Mouse (Mus musculus) hindbrain, embryonic 13.5 days (tissue): ENCODE measurements around the gene Tmem212. TPM values are rescaled to one million over a fixed set of nuclear protein-coding genes. Genes with fewer than 3 reads are reported as not detected.
A peak's percentile ranks its signal among the peaks of the same experiment; 100 is the strongest.

Experiments
- ATAC-seq: fragments of 200-750 bp; cut with Nextera tagmentation; 2 replicates; pipeline ENCODE4 v1.8.0; 2017; ENCODE audit warnings: moderate TSS enrichment; ENCODE audit not compliant: low FRiP score
- H3K27ac ChIP-seq: fragments of 300-500 bp; sonication (generic); 2 replicates; pipeline ENCODE4 v1.5.1; 2015; ENCODE audit warnings: inconsistent platforms, mild to moderate bottlenecking, moderate library complexity
- H3K27me3 ChIP-seq: fragments of 300-500 bp; sonication (generic); 2 replicates; pipeline ENCODE4 v1.6.1; 2015; ENCODE audit warnings: mild to moderate bottlenecking, inconsistent platforms
- H3K36me3 ChIP-seq: fragments of 300-500 bp; sonication (generic); 2 replicates; pipeline ENCODE4 v1.6.1; 2015; ENCODE audit warnings: mild to moderate bottlenecking, inconsistent platforms
- H3K4me1 ChIP-seq: fragments of 300-500 bp; sonication (generic); replicated peaks from 2 replicates; pipeline ENCODE4 v1.6.1; 2015; ENCODE audit warnings: inconsistent platforms
- H3K4me2 ChIP-seq: fragments of 300-500 bp; sonication (generic); 2 replicates; pipeline ENCODE4 v1.6.1; 2015; ENCODE audit warnings: inconsistent platforms, mild to moderate bottlenecking, moderate library complexity
- H3K4me3 ChIP-seq: fragments of 300-500 bp; sonication (generic); 2 replicates; pipeline ENCODE4 v1.5.1; 2015; ENCODE audit warnings: mild to moderate bottlenecking, inconsistent platforms
- H3K9ac ChIP-seq: fragments of 300-500 bp; sonication (generic); 2 replicates; pipeline ENCODE4 v1.6.1; 2015; ENCODE audit warnings: mild to moderate bottlenecking, inconsistent platforms
- H3K9me3 ChIP-seq: fragments of 300-500 bp; sonication (generic); 2 replicates; pipeline ENCODE4 v1.6.1; 2016; ENCODE audit warnings: inconsistent platforms
- WGBS: fragments of 180-500 bp; shearing (Covaris S2); methylation state at CpG from one replicate; pipeline ENCODE4 v1.1.7; 2015; 5-methylcytosine and 5-hydroxymethylcytosine counted together
- polyA plus RNA-seq: library from polyadenylated mRNA; unstranded; fragments of >200 nt; fragmentation: Nextera tagmentation; extraction: Ambion mirVana; gene quantifications from 2 replicates; pipeline ENCODE4 v1.2.1, GENCODE M21; 2015

Gene Tmem212
- polyA plus RNA-seq, 1 experiment from 2014 or later, result not detected

DNA sequence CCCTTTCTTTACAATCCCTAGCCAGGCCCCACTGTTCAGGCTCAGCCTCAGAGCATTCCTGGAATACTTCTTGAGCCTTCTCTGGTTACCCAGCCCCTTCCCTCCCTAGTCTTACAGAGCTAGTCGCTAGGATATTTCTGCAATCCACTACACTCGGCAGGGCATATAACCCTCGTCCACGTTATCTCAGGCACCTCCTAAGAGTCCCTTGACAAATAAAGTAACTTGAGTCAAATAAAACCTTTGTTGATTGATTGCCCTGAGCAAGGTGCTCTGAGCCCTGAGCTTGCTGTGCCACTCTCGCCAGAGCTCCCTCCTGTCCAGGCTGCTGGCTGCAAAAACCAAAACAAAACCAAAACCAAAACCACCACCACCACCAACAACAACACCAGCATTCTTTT lies 37.0 kb downstream of the Tmem212 start:
- WGBS, result 4% methylated on average over 5 of the region's 5 CpGs
- peak overlapping the region; percentile 62 for H3K27ac ChIP-seq
- no peaks in the 10 kb centered on the region for H3K27me3 ChIP-seq
- no peaks in the 10 kb centered on the region for H3K36me3 ChIP-seq
- H3K4me1 ChIP-seq, result peaks cover 34% of the 10 kb centered on the region
- no peak overlapping the region for H3K4me3 ChIP-seq
- no peak overlapping the region for H3K9ac ChIP-seq
- H3K4me2 ChIP-seq, result no peak overlapping the region
- H3K9me3 ChIP-seq, result no peaks in the 10 kb centered on the region
- no peak for ATAC-seq

DNA sequence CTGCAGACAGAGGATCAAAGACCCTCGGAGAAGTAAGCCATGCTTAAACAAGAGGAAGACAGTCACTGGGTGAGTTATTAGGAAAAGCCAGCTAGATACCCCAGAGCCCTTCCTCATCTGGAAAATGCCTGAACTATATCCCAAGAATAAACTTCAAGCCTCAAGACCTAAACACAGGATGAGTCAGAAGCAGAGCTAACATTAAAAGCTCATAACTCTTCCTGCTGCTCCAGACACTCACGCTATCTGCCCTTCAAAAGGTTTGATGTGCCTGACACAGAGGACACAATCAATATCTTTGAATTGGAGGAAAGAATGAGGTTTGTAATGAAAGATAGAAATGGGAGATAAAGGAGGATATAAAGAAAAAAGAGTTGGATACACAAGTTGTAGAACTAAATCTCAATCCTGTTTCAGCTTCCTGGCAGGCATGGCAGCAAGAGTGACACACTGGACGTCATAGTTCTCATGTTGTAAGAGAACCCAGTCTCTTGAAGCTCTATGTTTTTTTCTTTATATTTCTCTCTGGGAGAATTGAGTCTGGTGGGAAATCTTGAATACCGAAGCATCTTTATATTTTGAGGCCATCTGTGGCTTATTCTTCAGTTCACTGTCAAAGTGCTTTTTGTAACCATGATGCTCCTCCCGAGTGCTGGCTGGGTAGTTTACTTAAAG lies 37.6 kb downstream of the Tmem212 start:
- Histone ChIP-seq H3K36me3 (no peaks in the 10 kb centered on the region), H3K4me3 (no peak overlapping the region), H3K27ac (no peak overlapping the region), H3K4me2 (no peak overlapping the region), H3K27me3 (no peaks in the 10 kb centered on the region), H3K9ac (no peak overlapping the region), H3K9me3 (no peaks in the 10 kb centered on the region), H3K4me1 (peaks cover 29% of the 10 kb centered on the region)
- no peak for ATAC-seq
- WGBS, result 34% methylated on average over 5 of the region's 5 CpGs

DNA sequence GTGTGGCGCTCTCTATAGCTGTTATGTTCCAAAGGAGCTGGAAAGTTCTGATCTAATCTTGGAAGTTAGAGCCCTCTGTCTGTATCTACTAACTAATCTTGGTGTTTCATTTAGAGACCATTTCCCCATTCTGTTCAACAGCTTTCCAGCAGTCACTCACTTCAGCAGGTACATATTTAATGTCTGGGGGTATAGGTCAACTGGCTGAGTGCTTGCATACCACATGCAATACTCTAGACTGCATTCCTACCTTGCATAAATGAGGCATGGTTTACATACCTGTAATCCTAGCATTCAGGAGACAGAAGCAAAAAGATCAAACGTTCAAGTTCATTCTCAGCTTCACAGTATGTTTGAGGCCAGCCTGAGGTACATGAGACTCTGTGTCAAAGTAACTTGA lies 39.9 kb downstream of the Tmem212 start:
- no peak overlapping the region for H3K27ac ChIP-seq
- H3K4me1 ChIP-seq, result peaks cover 7% of the 10 kb centered on the region; the same call in 1 of the 2 replicates
- H3K27me3 ChIP-seq, result no peaks in the 10 kb centered on the region
- H3K4me2 ChIP-seq, result no peak overlapping the region
- ATAC-seq, result no peak
- H3K4me3 ChIP-seq, result no peak overlapping the region
- H3K36me3 ChIP-seq, result no peaks in the 10 kb centered on the region
- no peaks in the 10 kb centered on the region for H3K9me3 ChIP-seq
- no peak overlapping the region for H3K9ac ChIP-seq
- WGBS, result 94% methylated on average over 2 of the region's 2 CpGs

DNA sequence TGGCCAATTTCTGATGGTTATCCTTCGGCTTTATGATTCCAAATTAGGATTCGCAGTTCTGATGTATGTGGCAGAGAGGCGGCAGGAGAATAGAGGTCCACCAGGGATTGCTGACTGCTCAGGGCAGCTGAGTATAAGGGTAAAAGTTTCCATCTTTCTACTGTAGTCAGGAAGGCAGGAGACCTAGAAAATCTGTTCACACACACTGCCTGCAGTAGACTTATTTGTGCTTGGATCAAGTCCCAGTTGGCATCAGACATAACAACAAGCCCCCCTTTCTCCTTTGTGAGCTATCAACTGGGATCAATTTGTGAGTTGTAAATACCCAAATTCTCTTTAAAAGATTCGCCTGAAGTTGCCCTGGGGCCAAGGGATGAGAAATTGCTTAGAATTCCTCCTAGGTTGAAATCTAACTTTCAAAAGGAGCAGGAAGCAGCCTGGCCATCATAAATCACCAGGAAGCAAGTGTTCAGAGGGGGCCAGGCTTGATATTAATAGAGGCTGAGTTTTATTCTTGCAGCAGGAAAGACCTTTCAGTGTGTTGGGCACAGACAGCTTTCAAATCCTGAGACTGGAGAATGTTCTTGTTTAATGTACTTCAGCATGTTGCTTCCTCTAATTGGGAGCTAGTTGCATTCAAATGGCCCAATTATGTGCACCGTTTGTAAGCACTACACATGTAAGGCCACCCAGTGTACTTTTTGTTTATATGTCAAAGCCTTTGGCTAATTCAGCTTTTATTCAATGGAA lies 41.6 kb downstream of the Tmem212 start:
- H3K27ac ChIP-seq, result no peak overlapping the region
- no peaks in the 10 kb centered on the region for H3K9me3 ChIP-seq
- H3K4me2 ChIP-seq, result no peak overlapping the region
- H3K9ac ChIP-seq, result no peak overlapping the region
- H3K4me3 ChIP-seq, result no peak overlapping the region
- H3K4me1 ChIP-seq, result peaks cover 7% of the 10 kb centered on the region; the same call in 1 of the 2 replicates
- H3K36me3 ChIP-seq, result no peaks in the 10 kb centered on the region
- H3K27me3 ChIP-seq, result no peaks in the 10 kb centered on the region
- ATAC-seq, result no peak
- WGBS, result 76% methylated on average over 5 of the region's 5 CpGs

DNA sequence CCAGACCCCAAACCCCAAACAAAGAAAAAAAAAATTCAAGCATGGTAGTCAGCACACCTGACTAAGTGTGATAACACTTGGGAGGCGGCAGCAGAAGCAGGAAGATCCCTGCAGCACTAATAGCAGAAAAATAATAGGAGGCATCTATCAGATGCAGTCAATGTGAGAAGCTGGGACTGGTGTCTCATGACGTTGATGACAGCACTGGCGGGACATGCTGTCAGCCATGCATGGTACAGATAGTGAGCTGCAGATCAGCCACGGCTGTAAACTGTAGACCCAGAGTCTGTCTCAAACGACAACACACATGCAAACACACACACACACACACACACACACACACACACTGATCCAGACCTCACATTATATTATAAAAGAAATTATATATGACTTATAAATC lies 52.9 kb downstream of the Tmem212 start:
- H3K4me2 ChIP-seq, result no peak overlapping the region
- no peaks in the 10 kb centered on the region for H3K4me1 ChIP-seq
- no peak overlapping the region for H3K27ac ChIP-seq
- H3K27me3 ChIP-seq, result no peaks in the 10 kb centered on the region
- H3K4me3 ChIP-seq, result no peak overlapping the region
- no peaks in the 10 kb centered on the region for H3K36me3 ChIP-seq
- 93% methylated on average over 5 of the region's 5 CpGs for WGBS
- H3K9me3 ChIP-seq, result no peaks in the 10 kb centered on the region; the same call in 1 of the 2 replicates
- H3K9ac ChIP-seq, result no peak overlapping the region
- no peak for ATAC-seq

DNA sequence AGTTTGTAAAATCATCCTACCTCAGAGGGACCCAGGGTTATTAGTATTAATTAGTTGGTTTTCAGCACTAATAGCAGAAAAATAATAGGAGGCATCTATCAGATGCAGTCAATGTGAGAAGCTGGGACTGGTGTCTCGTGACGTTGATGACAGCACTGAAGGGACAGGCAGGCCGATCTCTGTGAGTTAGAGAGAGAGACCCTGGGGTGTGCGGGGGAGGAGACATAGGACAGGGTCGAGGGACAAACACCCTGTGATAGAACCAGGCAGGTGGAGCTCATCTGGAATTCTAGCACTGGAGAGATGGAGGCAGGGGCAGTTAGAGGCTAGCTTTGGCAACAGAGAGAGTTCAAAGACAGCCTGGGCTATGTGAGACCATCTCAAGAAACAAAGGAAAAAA lies 53.3 kb downstream of the Tmem212 start:
- no peaks in the 10 kb centered on the region for H3K27me3 ChIP-seq
- WGBS, result 61% methylated on average over 5 of the region's 5 CpGs

DNA sequence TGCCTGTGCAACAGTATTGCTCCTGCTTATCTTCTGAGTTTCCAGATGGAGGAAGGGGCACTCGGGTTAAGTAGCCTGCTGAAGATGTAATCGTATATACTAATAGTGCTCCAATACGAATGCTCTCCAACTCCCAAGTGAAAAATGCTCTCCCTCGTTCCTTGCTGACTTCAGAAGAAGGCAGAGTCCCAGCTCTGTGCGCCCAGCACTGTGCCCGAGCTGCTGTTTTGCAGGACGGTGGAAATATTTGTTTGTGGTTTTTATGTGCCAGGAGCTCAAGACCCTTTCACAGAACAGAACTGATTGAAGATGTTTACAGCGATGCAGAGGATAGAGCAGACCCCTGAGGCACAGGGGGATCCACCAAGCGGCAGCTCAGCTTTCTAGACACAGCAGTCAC lies 55.9 kb downstream of the Tmem212 start:
- no peak overlapping the region for H3K9ac ChIP-seq

More for the DNA sequence above, 53.3 kb downstream of the Tmem212 start:
- Histone ChIP-seq H3K36me3 (no peaks in the 10 kb centered on the region), H3K9ac (no peak overlapping the region), H3K4me3 (no peak overlapping the region), H3K4me1 (no peaks in the 10 kb centered on the region), H3K4me2 (no peak overlapping the region), H3K27ac (no peak overlapping the region), H3K9me3 (no peaks in the 10 kb centered on the region; the same call in 1 of the 2 replicates)
- ATAC-seq, result no peak

DNA sequence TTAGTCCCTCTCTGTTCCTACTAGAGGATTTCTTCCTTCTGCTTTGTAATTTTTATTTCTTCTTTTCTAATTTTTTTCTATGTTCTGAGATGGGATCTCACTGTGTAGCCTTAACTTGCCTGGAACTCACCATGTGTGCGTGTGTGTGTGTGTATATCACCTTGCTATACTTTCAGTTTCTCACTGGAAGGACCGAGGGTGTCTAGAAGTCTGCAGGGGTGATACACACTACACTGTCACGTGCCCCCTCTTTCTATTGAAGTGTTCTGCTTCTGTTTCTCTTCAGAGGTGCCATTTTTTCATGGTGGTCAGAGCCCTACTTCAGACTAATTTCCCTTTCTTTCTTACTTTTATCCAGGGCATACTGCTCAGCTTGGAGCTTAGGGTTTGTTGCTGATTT lies 56.4 kb downstream of the Tmem212 start:
- WGBS, result 82% methylated on average over 3 of the region's 3 CpGs
- H3K4me1 ChIP-seq, result no peaks in the 10 kb centered on the region
- H3K9me3 ChIP-seq, result no peaks in the 10 kb centered on the region; the same call in 1 of the 2 replicates
- H3K27me3 ChIP-seq, result no peaks in the 10 kb centered on the region
- H3K4me3 ChIP-seq, result no peak overlapping the region
- no peak overlapping the region for H3K9ac ChIP-seq
- H3K27ac ChIP-seq, result no peak overlapping the region
- no peak overlapping the region for H3K4me2 ChIP-seq
- no peak for ATAC-seq
- H3K36me3 ChIP-seq, result no peaks in the 10 kb centered on the region

More for the DNA sequence above, 55.9 kb downstream of the Tmem212 start:
- H3K4me1 ChIP-seq, result no peaks in the 10 kb centered on the region
- ATAC-seq, result no peak
- 79% methylated on average over 9 of the region's 9 CpGs for WGBS
- no peaks in the 10 kb centered on the region for H3K27me3 ChIP-seq
- H3K27ac ChIP-seq, result no peak overlapping the region
- no peaks in the 10 kb centered on the region; the same call in 1 of the 2 replicates for H3K9me3 ChIP-seq
- H3K36me3 ChIP-seq, result no peaks in the 10 kb centered on the region
- no peak overlapping the region for H3K4me2 ChIP-seq
- no peak overlapping the region for H3K4me3 ChIP-seq

DNA sequence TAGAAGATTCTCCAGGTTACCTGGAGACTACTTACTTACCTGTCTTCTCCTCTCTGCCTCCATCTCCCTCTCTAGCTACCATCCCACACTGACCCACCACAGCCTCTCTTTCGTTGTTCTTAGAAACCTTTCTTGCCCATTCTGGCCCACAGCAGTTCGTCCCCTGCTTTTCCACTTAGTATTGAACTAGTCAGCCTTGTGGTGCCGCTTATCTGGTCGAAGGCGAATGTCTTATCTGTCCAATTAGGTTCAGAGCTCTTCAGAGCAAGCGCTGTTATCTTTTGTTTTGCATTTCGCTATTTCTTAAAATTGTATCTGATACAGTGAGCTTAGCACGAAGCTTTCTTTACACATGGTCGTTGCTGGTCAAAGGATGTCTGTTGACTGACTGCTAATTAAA lies 56.9 kb downstream of the Tmem212 start:
- no peaks in the 10 kb centered on the region; the same call in 1 of the 2 replicates for H3K9me3 ChIP-seq
- no peaks in the 10 kb centered on the region for H3K4me1 ChIP-seq
- no peak overlapping the region for H3K4me3 ChIP-seq
- H3K4me2 ChIP-seq, result no peak overlapping the region
- no peak overlapping the region for H3K27ac ChIP-seq
- no peak for ATAC-seq
- no peaks in the 10 kb centered on the region for H3K27me3 ChIP-seq
- WGBS, result 92% methylated on average over 9 of the region's 9 CpGs
- no peaks in the 10 kb centered on the region for H3K36me3 ChIP-seq
- H3K9ac ChIP-seq, result no peak overlapping the region

DNA sequence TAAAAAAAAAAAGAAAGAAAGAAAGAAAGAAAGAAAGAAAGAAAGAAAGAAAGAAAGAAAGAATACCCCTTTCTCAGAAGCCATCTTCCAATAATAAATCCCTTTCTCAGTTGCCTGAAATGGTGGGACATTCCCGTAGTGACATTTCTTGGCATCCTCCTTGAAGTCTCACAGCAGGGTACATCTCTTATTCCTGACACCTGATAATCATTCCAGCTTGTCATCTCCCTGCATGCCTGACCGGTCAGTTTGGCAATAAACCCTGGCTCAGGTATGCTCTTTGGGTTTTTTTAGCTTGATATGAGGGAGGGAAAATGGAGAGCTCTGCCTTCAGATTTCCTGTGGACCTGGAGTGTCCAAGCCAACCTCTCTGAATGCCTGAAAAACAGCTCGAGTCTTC lies 59.9 kb downstream of the Tmem212 start:
- WGBS, result 87% methylated on average over 3 of the region's 3 CpGs
- no peaks in the 10 kb centered on the region for H3K4me1 ChIP-seq

DNA sequence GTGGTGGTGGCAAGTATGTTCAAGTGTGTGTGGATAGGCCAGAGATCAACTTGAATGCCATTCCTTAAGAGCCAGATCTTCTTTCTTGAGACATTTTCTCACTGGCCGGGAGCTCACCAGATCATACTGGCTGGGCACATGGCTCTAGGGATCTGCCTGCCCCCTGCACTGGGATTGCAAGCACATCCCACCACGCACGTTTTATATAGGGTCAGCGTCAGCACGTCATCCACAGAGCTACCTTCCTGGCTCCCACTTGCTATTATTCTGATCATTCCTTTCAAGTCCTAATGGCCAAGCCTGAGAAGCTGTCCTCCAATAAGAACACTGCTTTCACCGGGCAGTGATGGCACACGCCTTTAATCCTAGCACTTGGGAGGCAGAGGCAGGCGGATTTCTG lies 60.4 kb downstream of the Tmem212 start:
- no peaks in the 10 kb centered on the region for H3K27me3 ChIP-seq
- ATAC-seq, result no peak
- 94% methylated on average over 8 of the region's 8 CpGs for WGBS
- no peak overlapping the region for H3K9ac ChIP-seq
- H3K4me3 ChIP-seq, result no peak overlapping the region
- H3K9me3 ChIP-seq, result no peaks in the 10 kb centered on the region; the same call in 1 of the 2 replicates
- no peak overlapping the region for H3K4me2 ChIP-seq
- H3K36me3 ChIP-seq, result no peaks in the 10 kb centered on the region
- H3K4me1 ChIP-seq, result no peaks in the 10 kb centered on the region
- H3K27ac ChIP-seq, result no peak overlapping the region

More for the DNA sequence above, 59.9 kb downstream of the Tmem212 start:
- H3K36me3 ChIP-seq, result no peaks in the 10 kb centered on the region
- H3K9me3 ChIP-seq, result no peaks in the 10 kb centered on the region; the same call in 1 of the 2 replicates
- H3K9ac ChIP-seq, result no peak overlapping the region
- H3K27ac ChIP-seq, result no peak overlapping the region
- no peaks in the 10 kb centered on the region for H3K27me3 ChIP-seq
- H3K4me2 ChIP-seq, result no peak overlapping the region
- no peak overlapping the region for H3K4me3 ChIP-seq
- no peak for ATAC-seq

DNA sequence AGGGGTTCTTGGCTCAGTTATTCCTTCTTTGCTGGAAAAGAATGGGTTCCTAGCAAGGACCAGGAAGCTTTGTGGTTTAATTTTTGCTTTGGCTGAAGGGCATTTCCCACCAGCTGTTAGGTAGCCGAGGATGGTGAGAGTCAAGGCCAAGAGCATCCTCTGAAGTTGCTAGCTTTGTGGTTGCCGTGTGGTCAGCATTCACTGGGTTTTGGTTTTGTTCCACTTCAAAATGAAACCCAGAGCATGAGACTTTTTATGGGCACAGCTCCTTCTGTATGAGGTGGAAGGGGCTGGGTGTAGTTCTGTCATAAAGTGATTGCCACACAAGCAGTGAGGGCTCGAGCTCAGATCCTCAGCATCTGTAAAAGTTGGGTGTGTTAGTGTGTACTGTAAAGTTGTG lies 67.4 kb downstream of the Tmem212 start:
- H3K9me3 ChIP-seq, result no peaks in the 10 kb centered on the region
- ATAC-seq, result no peak
- WGBS, result 79% methylated on average over 3 of the region's 3 CpGs
- H3K4me2 ChIP-seq, result no peak overlapping the region
- no peak overlapping the region for H3K4me3 ChIP-seq
- no peak overlapping the region for H3K9ac ChIP-seq
- H3K4me1 ChIP-seq, result no peaks in the 10 kb centered on the region
- no peak overlapping the region for H3K27ac ChIP-seq
- H3K36me3 ChIP-seq, result no peaks in the 10 kb centered on the region
- no peaks in the 10 kb centered on the region for H3K27me3 ChIP-seq

DNA sequence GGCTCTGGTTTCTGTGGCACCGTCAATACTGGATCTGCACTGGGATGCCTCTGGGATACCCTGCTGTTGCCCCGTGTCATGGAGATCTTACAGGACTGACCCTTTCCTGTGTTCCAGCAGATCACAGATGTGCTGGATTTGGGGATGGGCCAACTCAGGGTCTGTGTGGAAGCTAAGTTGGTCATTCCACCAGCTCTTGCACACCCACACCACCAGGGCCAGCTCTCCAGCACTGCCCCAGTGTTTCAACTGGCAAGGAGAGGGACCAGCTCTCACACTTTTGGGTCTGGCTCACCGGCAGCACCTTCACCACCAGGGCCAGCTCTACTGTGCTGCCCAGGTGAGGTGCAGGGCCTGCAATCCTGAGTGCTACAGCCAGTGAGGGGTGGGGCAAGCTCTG lies 68.9 kb downstream of the Tmem212 start:
- no peak for ATAC-seq
- 91% methylated on average over 3 of the region's 3 CpGs for WGBS
- Histone ChIP-seq H3K27ac (no peak overlapping the region), H3K36me3 (no peaks in the 10 kb centered on the region), H3K9me3 (no peaks in the 10 kb centered on the region), H3K4me2 (no peak overlapping the region), H3K27me3 (no peaks in the 10 kb centered on the region), H3K9ac (no peak overlapping the region), H3K4me3 (no peak overlapping the region), H3K4me1 (no peaks in the 10 kb centered on the region)
